Mouse (Mus musculus) gastrocnemius, postnatal 25 days (tissue): ENCODE results near the gene Tas1r1. TPM values are rescaled to one million over a fixed set of nuclear protein-coding genes. Genes with fewer than 3 reads are reported as not detected.

Experiments used
- DNase-seq: peaks from one replicate; pipeline ENCODE4 v3.0.0; 2022
- long read RNA-seq, 2 experiments: library from polyadenylated mRNA; stranded (forward); transcript quantifications; one replicate each; pipeline ENCODE4 v2.0.0; 2021
- total RNA-seq, 2 experiments: library from RNA; stranded (reverse); gene quantifications; 1 replicate in 1 of 2; 2 replicates in 1 of 2; pipeline ENCODE4 v1.2.3; 2021

Tas1r1 gene
- under 1 TPM; 0.84 to 0.86 TPM for total RNA-seq
- long read RNA-seq, experiment 1, partial matches to known transcripts, result 1 of 2 reads
- long read RNA-seq, experiment 1, other reads (novel, unspliced or antisense), result 1 of 2 reads
- long read RNA-seq, experiment 2, result 0 reads

GRCm38 (mm10) chr4:152038225-152038984 is at the start of gene Tas1r1:
TSS of gene Tas1r1 (minus strand) at chr4:152038568.
- peak; percentile 46 for DNase-seq

DNA sequence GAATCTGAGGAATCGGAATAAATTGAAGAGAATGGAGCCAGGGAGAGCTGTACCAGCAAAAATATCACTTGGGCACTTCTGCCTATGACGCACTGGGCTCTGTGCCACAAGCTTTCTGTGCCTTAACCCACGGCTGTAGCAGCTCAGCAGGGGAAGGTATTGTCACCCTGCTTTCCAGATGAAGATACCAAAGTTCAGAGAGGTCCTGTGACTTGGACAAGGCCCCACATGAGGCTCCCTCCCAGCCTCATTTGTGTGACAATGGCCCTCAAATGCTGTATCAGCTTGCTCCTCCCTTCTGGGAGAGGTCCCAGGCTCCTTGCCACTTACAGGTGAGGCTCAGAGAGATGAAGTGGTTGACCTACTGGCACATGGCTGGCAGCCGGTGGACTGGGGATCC is 49.8 kb upstream of the Tas1r1 start:
- DNase-seq, result no peak

- no peak for DNase-seq
These were observed 49.1 kb upstream of the Tas1r1 start for GRCm38 (mm10) chr4:152087211-152088081.

DNA sequence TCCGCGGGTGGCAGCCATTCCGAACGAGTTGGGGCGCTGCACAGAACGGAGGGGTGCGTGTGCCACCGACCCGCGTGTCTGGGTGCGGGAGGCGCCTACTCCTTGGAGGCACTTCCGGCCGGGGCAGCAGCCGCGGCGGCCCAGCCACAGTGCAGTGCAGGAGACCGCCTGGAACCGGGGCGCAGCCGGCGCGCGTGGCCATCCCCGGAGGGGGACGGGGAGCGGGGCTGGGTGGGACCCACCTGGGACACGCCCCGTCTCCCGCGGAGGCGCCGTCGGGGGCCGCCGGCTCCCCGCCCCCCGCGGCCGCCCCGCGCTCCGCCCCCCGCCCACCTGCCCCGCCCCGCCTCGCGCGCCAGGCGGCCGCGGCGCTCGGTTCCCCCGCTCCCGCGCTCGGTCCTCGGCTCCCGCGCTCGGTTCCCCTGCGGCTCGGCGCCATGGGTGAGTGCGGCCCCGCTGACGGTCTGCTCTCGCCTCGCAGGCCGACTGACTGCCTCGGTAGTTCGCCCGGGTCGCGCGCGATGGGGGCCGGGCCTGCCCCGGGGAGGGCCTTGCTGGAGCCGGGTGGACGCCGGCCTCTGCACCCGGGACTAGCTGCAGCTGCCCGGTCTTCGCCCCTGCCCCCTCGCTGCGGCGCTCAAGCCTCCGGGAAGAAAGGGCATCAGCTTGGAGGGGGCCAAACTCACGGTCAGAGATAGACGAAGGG is 48.3 kb upstream of the Tas1r1 start:
- DNase-seq, result peak; percentile 61

DNA sequence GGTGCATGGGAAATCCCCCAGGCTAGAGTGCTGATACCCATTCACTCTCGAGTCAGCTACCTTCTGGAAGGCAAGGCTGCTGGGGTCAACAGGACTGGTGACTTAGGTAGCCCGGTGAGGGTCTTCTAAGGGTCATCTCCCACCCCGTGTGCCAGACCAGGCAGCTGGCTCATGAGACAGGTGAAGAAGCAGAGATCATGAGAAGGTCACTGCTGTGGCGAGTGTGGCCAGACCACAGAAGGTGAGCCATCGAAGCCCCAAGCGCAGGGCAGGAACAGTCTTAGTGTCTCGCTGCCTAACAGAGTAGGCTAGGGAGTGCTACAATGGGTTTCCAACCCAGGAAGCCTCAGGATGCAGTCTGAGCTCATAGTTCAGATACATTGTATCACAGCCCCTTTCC is 46.2 kb upstream of the Tas1r1 start:
- no peak for DNase-seq

- peak; percentile 58 for DNase-seq
These were observed 45.3 kb upstream of the Tas1r1 start for GRCm38 (mm10) chr4:152083611-152084220.

DNA sequence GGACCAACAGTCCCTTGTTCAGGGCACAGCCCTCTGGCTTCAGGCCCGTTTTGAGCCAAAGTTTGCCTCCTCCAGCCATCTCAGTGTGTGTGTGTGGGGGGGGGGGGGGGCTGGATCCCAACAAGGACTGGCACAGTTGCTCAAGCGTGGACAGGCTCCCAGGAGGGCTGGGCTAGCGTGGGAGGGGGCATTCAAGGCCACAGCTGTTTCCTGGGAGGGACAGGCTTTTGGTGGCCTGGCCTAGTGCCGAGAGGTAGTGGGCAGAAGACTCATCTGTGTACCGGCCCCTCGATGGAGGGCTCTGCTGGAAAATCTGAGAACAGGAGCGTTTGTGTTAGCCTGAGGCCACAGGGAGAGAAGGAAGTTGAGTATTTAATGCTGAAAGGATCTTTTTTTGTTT is 41.6 kb upstream of the Tas1r1 start:
- peak; percentile 45 for DNase-seq

- DNase-seq, result no peak
These were observed 40.9 kb upstream of the Tas1r1 start for GRCm38 (mm10) chr4:152079261-152079660.

- peak; percentile 66 for DNase-seq
These were observed 39.8 kb upstream of the Tas1r1 start for GRCm38 (mm10) chr4:152078105-152078530.

DNA sequence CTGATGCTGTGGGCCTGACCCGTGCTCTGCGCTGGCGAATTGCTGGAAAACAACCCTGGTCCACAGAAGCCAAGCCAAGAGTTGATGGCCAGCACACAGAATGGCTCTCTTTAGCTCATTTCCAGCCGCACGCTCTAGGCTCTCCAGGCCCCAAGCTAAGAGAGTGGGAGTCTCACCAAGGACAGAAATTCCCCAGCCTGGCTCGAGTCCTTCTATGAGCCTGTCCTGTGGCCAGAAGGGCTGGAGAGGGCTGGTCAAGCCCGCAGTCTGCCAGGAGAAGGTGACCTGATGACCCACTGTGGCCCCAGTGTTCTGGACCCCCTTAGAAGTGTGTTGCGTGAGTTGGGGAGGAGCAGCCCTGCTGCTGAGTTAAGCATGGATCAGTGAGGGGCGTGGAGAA is 38.8 kb upstream of the Tas1r1 start:
- DNase-seq, result peak; percentile 59

GRCm38 (mm10) chr4:152074548-152074947 is 36.2 kb upstream of the Tas1r1 start:
- DNase-seq, result no peak

- DNase-seq, result no peak
These were observed 35.3 kb upstream of the Tas1r1 start for GRCm38 (mm10) chr4:152073715-152074114.

DNA sequence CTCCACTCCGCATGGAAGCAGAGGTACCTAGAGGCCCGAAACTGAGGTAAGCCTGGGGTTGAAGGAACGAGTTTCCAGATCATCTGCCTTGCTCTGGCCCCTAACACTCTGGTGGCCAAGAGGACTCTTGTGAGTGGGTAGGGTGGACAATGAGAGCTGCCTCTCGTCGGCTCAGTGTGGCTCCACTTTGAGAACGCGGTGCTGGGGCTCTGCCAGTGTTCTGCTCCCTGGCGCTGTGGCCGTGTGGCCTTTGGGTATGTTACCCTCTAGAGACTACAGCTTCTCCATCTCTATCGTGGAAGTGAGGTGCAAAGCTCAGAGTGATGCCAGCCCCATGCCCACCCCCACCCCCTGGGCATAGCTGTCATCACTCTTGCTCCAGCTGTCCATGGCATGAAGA is 34.3 kb upstream of the Tas1r1 start:
- no peak for DNase-seq

DNA sequence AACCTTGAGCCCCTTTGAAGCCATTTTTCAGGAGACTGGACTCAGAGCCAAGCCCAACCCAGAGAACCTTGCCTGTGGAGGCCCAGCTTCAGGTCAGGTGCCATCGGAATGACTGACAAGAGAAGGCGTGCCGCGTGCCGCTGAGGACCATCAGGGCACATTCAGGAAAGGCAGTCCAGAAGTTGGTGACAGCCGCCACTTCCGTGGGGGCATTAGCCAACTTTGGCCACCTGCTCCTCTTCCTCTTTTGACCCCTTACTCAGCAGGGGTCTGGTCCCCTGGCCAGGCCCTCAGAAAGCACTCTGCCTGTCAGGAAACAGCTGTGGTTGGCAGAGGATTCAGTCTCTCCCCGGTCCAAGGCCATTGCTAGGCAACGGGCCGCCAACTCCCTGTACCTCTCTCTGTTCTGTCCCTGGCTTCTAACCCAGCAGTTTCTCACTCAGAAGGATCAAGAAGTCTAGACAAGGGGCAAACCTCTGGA is 33.8 kb upstream of the Tas1r1 start, which contains the start of gene Plekhg5:
Plekhg5 (plus strand) TSS at position 378 of the 481 bp plus-strand sequence.
- DNase-seq, result peak; percentile 79

- no peak for DNase-seq
These were observed 32.4 kb upstream of the Tas1r1 start for GRCm38 (mm10) chr4:152070494-152071396.

GRCm38 (mm10) chr4:152069245-152069644 is 30.9 kb upstream of the Tas1r1 start:
- DNase-seq, result no peak

GRCm38 (mm10) chr4:152068166-152068724 is 29.9 kb upstream of the Tas1r1 start:
- peak; percentile 71 for DNase-seq

DNA sequence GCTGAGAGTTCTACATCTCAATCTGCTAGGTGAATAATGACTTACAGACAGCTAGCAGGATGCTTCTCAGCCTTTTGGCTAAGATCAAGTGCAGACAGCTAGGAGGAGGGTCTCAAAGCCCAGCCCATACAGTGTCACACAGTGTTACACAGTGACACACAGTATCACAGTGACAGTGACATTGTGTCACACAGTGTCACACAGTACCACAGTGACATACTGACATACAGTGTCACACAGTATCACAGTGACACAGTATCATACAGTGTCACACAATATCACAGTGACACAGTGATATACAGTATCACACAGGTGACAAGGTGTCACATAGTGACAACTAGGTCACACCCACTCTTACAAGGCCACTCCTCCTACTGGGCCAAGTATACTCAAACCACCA is 28.9 kb upstream of the Tas1r1 start:
- DNase-seq, result no peak

DNA sequence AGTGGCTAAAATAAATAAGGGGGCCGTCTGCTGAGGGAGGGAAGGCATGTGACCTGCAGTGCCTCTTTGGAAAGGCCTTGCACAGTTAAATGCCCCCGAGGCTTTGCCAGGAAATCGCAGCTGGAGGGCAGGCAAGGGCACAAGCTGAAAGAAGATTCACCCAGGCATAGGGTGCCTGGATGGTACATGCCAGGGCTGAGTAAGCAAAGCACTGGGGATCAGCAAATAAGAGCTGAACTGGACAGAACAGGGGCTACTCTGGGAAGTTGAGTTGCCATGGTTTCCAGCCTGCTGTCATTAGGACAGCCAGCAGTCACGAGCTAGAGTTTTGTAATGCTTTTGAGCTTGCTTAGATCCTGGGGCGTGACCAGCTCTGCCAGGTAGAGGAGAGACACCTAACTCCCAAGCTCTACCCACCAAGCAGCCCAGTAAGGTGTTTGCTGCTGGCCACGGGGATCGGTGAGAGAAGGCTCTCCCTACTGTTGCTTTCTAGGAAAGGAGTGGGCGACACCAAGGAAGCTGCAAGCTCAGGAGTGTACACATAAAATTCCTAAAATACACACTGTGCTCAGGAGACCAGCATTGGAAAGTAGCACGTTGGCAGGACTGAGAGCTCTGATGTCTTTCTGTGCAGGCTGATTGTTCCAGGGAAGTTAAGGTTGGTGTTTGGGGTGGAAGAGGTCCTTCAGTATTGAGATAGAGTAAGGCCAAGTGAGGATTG is 24.2 kb upstream of the Tas1r1 start:
- DNase-seq, result peak; percentile 73
